Mouse (Mus musculus): ENCODE measurements at regions not wholly inside any gene's neighbourhood (a gene's known extent, or its start where the extent isn't known, plus 50 kb on each side); places are given as distances from the start of the nearest gene placed in this dataset.

GRCm38 (mm10) chr15:31087607-31088006 is 136.5 kb upstream of the Dap start:
- no peak for DNase-seq (ENCODE audit: low read depth, low spot score)

GRCm38 (mm10) chr15:31091916-31092570 is 132.1 kb upstream of the Dap start:
- no peak for DNase-seq (ENCODE audit: low read depth, low spot score)

GRCm38 (mm10) chr15:31096206-31096605 is 127.9 kb upstream of the Dap start:
- no peak for DNase-seq (ENCODE audit: low read depth, low spot score)

GRCm38 (mm10) chr15:31097301-31097700 is 126.8 kb upstream of the Dap start:
- DNase-seq (ENCODE audit: low read depth, low spot score) = no peak

- DNase-seq (ENCODE audit: low read depth, low spot score) = no peak
These were observed 119.4 kb upstream of the Dap start for GRCm38 (mm10) chr15:31104743-31105142.

GRCm38 (mm10) chr15:31106907-31107306 is 117.2 kb upstream of the Dap start:
- no peak for DNase-seq (ENCODE audit: low read depth, low spot score)

- no peak for DNase-seq (ENCODE audit: low read depth, low spot score)
These were observed 110.9 kb upstream of the Dap start for GRCm38 (mm10) chr15:31113216-31113615.

- DNase-seq (ENCODE audit: low read depth, low spot score) = no peak
These were observed 106.8 kb upstream of the Dap start for GRCm38 (mm10) chr15:31117338-31117737.

GRCm38 (mm10) chr15:31120147-31120546 is 104.0 kb upstream of the Dap start:
- no peak for DNase-seq (ENCODE audit: low read depth, low spot score)

GRCm38 (mm10) chr15:31125784-31126183 is 98.3 kb upstream of the Dap start:
- DNase-seq (ENCODE audit: low read depth, low spot score) = no peak

- no peak for DNase-seq (ENCODE audit: low read depth, low spot score)
These were observed 97.1 kb upstream of the Dap start for GRCm38 (mm10) chr15:31126999-31127398.

- no peak for DNase-seq (ENCODE audit: low read depth, low spot score)
These were observed 89.2 kb upstream of the Dap start for GRCm38 (mm10) chr15:31134891-31135290.

GRCm38 (mm10) chr15:31138637-31139036 is 85.5 kb upstream of the Dap start:
- DNase-seq (ENCODE audit: low read depth, low spot score) = no peak

- DNase-seq (ENCODE audit: low read depth, low spot score) = no peak
These were observed 82.4 kb upstream of the Dap start for GRCm38 (mm10) chr15:31141750-31142149.

GRCm38 (mm10) chr15:31148251-31149145 is 75.6 kb upstream of the Dap start:
- DNase-seq (ENCODE audit: low read depth, low spot score) = no peak

GRCm38 (mm10) chr15:31149855-31150254 is 74.3 kb upstream of the Dap start:
- no peak for DNase-seq (ENCODE audit: low read depth, low spot score)

- peak; percentile 20 for DNase-seq (ENCODE audit: low read depth, low spot score)
These were observed 73.3 kb upstream of the Dap start for GRCm38 (mm10) chr15:31150546-31151471.

- peak; percentile 13 for DNase-seq (ENCODE audit: low read depth, low spot score)
These were observed 69.0 kb upstream of the Dap start for GRCm38 (mm10) chr15:31155141-31155540.

- DNase-seq (ENCODE audit: low read depth, low spot score) = no peak
These were observed 57.5 kb upstream of the Dap start for GRCm38 (mm10) chr15:31166543-31167105.

GRCm38 (mm10) chr15:31167506-31167905 is 56.6 kb upstream of the Dap start:
- no peak for DNase-seq (ENCODE audit: low read depth, low spot score)

- no peak for DNase-seq (ENCODE audit: low read depth, low spot score)
These were observed 55.9 kb upstream of the Dap start for GRCm38 (mm10) chr15:31168191-31168590.
